Mouse (Mus musculus) embryo, embryonic 11 days (tissue): ENCODE results near the gene Tmem263.

Experiments used
- DNase-seq: peaks from one replicate; pipeline ENCODE4 v3.0.0-alpha.2; 2015

Gene Tmem263

GRCm38 (mm10) chr10:85102247-85103084, at the start of gene Tmem263, which contains the start of gene Fhl4:
Gene Tmem263, plus strand, starts transcription at chr10:85102627.
Gene Fhl4, minus strand, starts transcription at chr10:85102495.
- DNase-seq: peak; percentile 98

- DNase-seq: no peak
These were observed 47.6 kb upstream of the Tmem263 start for GRCm38 (mm10) chr10:85054876-85055275.

GRCm38 (mm10) chr10:85071605-85072152, 30.7 kb upstream of the Tmem263 start:
- no peak for DNase-seq

- peak; percentile 46 for DNase-seq
These were observed 586 bp upstream of the Tmem263 start for GRCm38 (mm10) chr10:85101841-85102240.

GRCm38 (mm10) chr10:85103085-85103885, 858 bp downstream of the Tmem263 start:
- DNase-seq: peak; percentile 64

- no peak for DNase-seq
These were observed 12.0 kb downstream of the Tmem263 start for GRCm38 (mm10) chr10:85114409-85114808.

GRCm38 (mm10) chr10:85125184-85125583, 22.8 kb downstream of the Tmem263 start:
- DNase-seq: no peak

- DNase-seq: peak; percentile 99
These were observed 25.2 kb downstream of the Tmem263 start, which contains the start of gene Mterf2 for GRCm38 (mm10) chr10:85127395-85128287. Gene Mterf2, minus strand, starts transcription at chr10:85128027.

- DNase-seq: peak; percentile 53
These were observed 26.0 kb downstream of the Tmem263 start for GRCm38 (mm10) chr10:85128453-85128852.

GRCm38 (mm10) chr10:85136573-85136972, 34.1 kb downstream of the Tmem263 start:
- no peak for DNase-seq

GRCm38 (mm10) chr10:85141465-85141864, 39.0 kb downstream of the Tmem263 start:
- DNase-seq: peak; percentile 24

- DNase-seq: no peak
These were observed 43.9 kb downstream of the Tmem263 start for GRCm38 (mm10) chr10:85146282-85146681.

- no peak for DNase-seq
These were observed 46.8 kb downstream of the Tmem263 start for GRCm38 (mm10) chr10:85149226-85149625.

GRCm38 (mm10) chr10:85154195-85154594, 51.8 kb downstream of the Tmem263 start:
- peak; percentile 68 for DNase-seq

- DNase-seq: no peak
These were observed 55.0 kb downstream of the Tmem263 start for GRCm38 (mm10) chr10:85157451-85157850.

GRCm38 (mm10) chr10:85159989-85160619, 57.7 kb downstream of the Tmem263 start:
- no peak for DNase-seq

- DNase-seq: no peak
These were observed 59.4 kb downstream of the Tmem263 start for GRCm38 (mm10) chr10:85161745-85162351.

GRCm38 (mm10) chr10:85164791-85165190, 62.4 kb downstream of the Tmem263 start:
- no peak for DNase-seq

GRCm38 (mm10) chr10:85165306-85165705, 62.9 kb downstream of the Tmem263 start:
- no peak for DNase-seq
